Mouse (Mus musculus) brown adipose tissue, adult 24 weeks (tissue): Measurements from ENCODE around the gene Ndufa10. TPM values are rescaled to one million over a fixed set of nuclear protein-coding genes. Genes with fewer than 3 reads are reported as not detected.

Experiments
- polyA plus RNA-seq: library from polyadenylated mRNA; stranded (reverse); fragments of >200 nt; gene quantifications from 2 replicates; pipeline ENCODE4 v1.2.4, GENCODE M21; 2012; ENCODE audit not compliant: missing spikeins, insufficient read depth, insufficient read length

Ndufa10 gene
- polyA plus RNA-seq, 1 experiment, result 1,863 TPM

Other genes starting within 250 kb of the Ndufa10 start
- not detected in 2 replicates for gene Olfr1416, start 11.3 kb upstream of the Ndufa10 start, polyA plus RNA-seq
- gene Olfr1415, start 22.2 kb upstream of the Ndufa10 start, polyA plus RNA-seq, result not detected in 2 replicates
- not detected in 2 replicates for gene Olfr1414, start 44.8 kb upstream of the Ndufa10 start, polyA plus RNA-seq
- not detected in 2 replicates for gene Olfr1413, start 97.5 kb upstream of the Ndufa10 start, polyA plus RNA-seq
- gene Olfr1412, start 111.9 kb upstream of the Ndufa10 start, polyA plus RNA-seq, result not detected in 2 replicates
- not detected in 2 replicates for gene Olfr1411, start 120.6 kb upstream of the Ndufa10 start, polyA plus RNA-seq
- gene Olfr1410, start 131.9 kb upstream of the Ndufa10 start, polyA plus RNA-seq, result not detected in 2 replicates
- not detected in 2 replicates for gene Olfr12, start 143.9 kb upstream of the Ndufa10 start, polyA plus RNA-seq
- gene Cops9, start 168.1 kb upstream of the Ndufa10 start, polyA plus RNA-seq, result 587 and 1,028 TPM in 2 replicates
- gene Otos, start 175.0 kb upstream of the Ndufa10 start, polyA plus RNA-seq, result not detected in 2 replicates